Mouse (Mus musculus) heart, embryonic 16.5 days (tissue): ENCODE measurements around the gene Tecpr2. TPM values are rescaled to one million over a fixed set of nuclear protein-coding genes. Genes with fewer than 3 reads are reported as not detected.
A peak's percentile ranks its signal among the peaks of the same experiment; 100 is the strongest.

Source experiments
- ATAC-seq: fragments of 200-750 bp; cut with Nextera tagmentation; replicated peaks from 2 replicates; pipeline ENCODE4 v1.8.0; 2017; ENCODE audit warnings: moderate number of reproducible peaks; ENCODE audit not compliant: insufficient read depth, low FRiP score; ENCODE audit errors: extremely low read depth
- H3K27ac ChIP-seq: fragments of 300-500 bp; sonication (generic); 2 replicates; pipeline ENCODE4 v1.5.1; 2014; ENCODE audit warnings: mild to moderate bottlenecking, low read length, control low read depth, moderate library complexity
- H3K27me3 ChIP-seq: fragments of 300-500 bp; sonication (generic); 2 replicates; pipeline ENCODE4 v1.6.1; 2014; ENCODE audit warnings: low read length, mixed read lengths; ENCODE audit not compliant: control insufficient read depth, insufficient read depth
- H3K36me3 ChIP-seq: fragments of 300-500 bp; sonication (generic); 2 replicates; pipeline ENCODE4 v1.6.1; 2014; ENCODE audit not compliant: control insufficient read depth, insufficient read depth
- H3K4me1 ChIP-seq: fragments of 300-500 bp; sonication (generic); 2 replicates; pipeline ENCODE4 v1.6.1; 2014; ENCODE audit warnings: low read length, mixed read lengths; ENCODE audit not compliant: control insufficient read depth, insufficient read depth
- H3K4me2 ChIP-seq: fragments of 300-500 bp; sonication (generic); 2 replicates; pipeline ENCODE4 v1.6.1; 2014; ENCODE audit warnings: low read depth, mild to moderate bottlenecking, control low read depth, low read length
- H3K4me3 ChIP-seq: fragments of 300-500 bp; sonication (generic); 2 replicates; pipeline ENCODE4 v1.5.1; 2014; ENCODE audit warnings: mild to moderate bottlenecking, control low read depth, low read length
- H3K9ac ChIP-seq: fragments of 300-500 bp; sonication (generic); 2 replicates; pipeline ENCODE4 v1.6.1; 2014; ENCODE audit warnings: low read length, control low read depth
- H3K9me3 ChIP-seq: fragments of 300-500 bp; sonication (generic); replicated peaks from 2 replicates; pipeline ENCODE4 v1.6.1; 2016; ENCODE audit warnings: low read length; ENCODE audit not compliant: control insufficient read depth
- WGBS: fragments of 180-500 bp; shearing (Covaris S2); extraction: QIAGEN DNeasy Blood & Tissue Kit; methylation state at CpG from one replicate; pipeline ENCODE4 v1.1.7; 2014; 5-methylcytosine and 5-hydroxymethylcytosine counted together
- polyA plus RNA-seq: library from polyadenylated mRNA; unstranded; fragments of >200 nt; fragmentation: Nextera tagmentation; extraction: Ambion mirVana; gene quantifications from 2 replicates; pipeline ENCODE4 v1.2.1, GENCODE M21; 2015

Tecpr2 gene
- polyA plus RNA-seq: 2.2 and 3.1 TPM in 2 replicates

GRCm38 (mm10) chr12:110889036-110890020 is at the start of gene Tecpr2, which contains the start of gene Cinp:
TSS of gene Tecpr2 (plus strand) at chr12:110889264.
TSS of gene Cinp (minus strand) at chr12:110889145.
- WGBS: under 1% methylated on average over 74 of the region's 74 CpGs
- peak within 1 kb of the TSS; percentile 95 for H3K4me2 ChIP-seq
- peak within 1 kb of the TSS; percentile 76 for H3K4me3 ChIP-seq
- peak within 1 kb of the TSS; percentile 85 for H3K27ac ChIP-seq
- H3K27me3 ChIP-seq: no peaks in the 10 kb centered on the region
- peak; percentile 99 for ATAC-seq
- H3K4me1 ChIP-seq: peaks cover 13% of the 10 kb centered on the region
- H3K36me3 ChIP-seq: no peaks in the 10 kb centered on the region
- H3K9ac ChIP-seq: peak within 1 kb of the TSS; percentile 79
- no peaks in the 10 kb centered on the region for H3K9me3 ChIP-seq

- under 1% methylated on average over 71 of the region's 71 CpGs for WGBS
- H3K4me1 ChIP-seq: peaks cover 17% of the 10 kb centered on the region
- no peaks in the 10 kb centered on the region for H3K9me3 ChIP-seq
- no peaks in the 10 kb centered on the region for H3K36me3 ChIP-seq
- peak; percentile 71 for ATAC-seq
- no peak within 1 kb of the TSS for H3K27ac ChIP-seq
- H3K4me2 ChIP-seq: peak within 1 kb of the TSS; percentile 83
- peak within 1 kb of the TSS; percentile 68 for H3K9ac ChIP-seq
- no peaks in the 10 kb centered on the region for H3K27me3 ChIP-seq
- peak within 1 kb of the TSS; percentile 79 for H3K4me3 ChIP-seq
Measured at GRCm38 (mm10) chr12:110840348-110841198, 48.5 kb upstream of the Tecpr2 start, which contains the start of gene Mok. TSS of gene Mok (minus strand) at chr12:110840939.

GRCm38 (mm10) chr12:110841731-110842493 is 47.2 kb upstream of the Tecpr2 start:
- Histone ChIP-seq H3K4me1 (peaks cover 24% of the 10 kb centered on the region), H3K4me3 (no peak overlapping the region), H3K9ac (no peak overlapping the region), H3K9me3 (no peaks in the 10 kb centered on the region), H3K36me3 (no peaks in the 10 kb centered on the region), H3K27me3 (no peaks in the 10 kb centered on the region), H3K4me2 (no peak overlapping the region), H3K27ac (no peak overlapping the region)
- ATAC-seq: no peak
- 65% methylated on average over 5 of the region's 5 CpGs for WGBS

- no peaks in the 10 kb centered on the region for H3K27me3 ChIP-seq
- no peak for ATAC-seq
- H3K27ac ChIP-seq: no peak overlapping the region
- peak overlapping the region; percentile 77 for H3K9ac ChIP-seq
- peak overlapping the region; percentile 79 for H3K4me2 ChIP-seq
- WGBS: 19% methylated on average over 32 of the region's 32 CpGs
- H3K9me3 ChIP-seq: no peaks in the 10 kb centered on the region
- H3K4me1 ChIP-seq: peaks cover 18% of the 10 kb centered on the region
- H3K4me3 ChIP-seq: peak overlapping the region; percentile 84
- H3K36me3 ChIP-seq: no peaks in the 10 kb centered on the region
Measured at GRCm38 (mm10) chr12:110843194-110844048, 45.6 kb upstream of the Tecpr2 start.

GRCm38 (mm10) chr12:110844227-110845130 is 44.6 kb upstream of the Tecpr2 start:
- Histone ChIP-seq H3K4me3 (peak overlapping the region; percentile 84), H3K27ac (peak overlapping the region; percentile 91), H3K9me3 (no peaks in the 10 kb centered on the region), H3K36me3 (no peaks in the 10 kb centered on the region), H3K4me1 (peaks cover 18% of the 10 kb centered on the region), H3K4me2 (peak overlapping the region; percentile 79), H3K9ac (peak overlapping the region; percentile 77), H3K27me3 (no peaks in the 10 kb centered on the region)
- peak; percentile 12 for ATAC-seq
- under 1% methylated on average over 42 of the region's 42 CpGs for WGBS

GRCm38 (mm10) chr12:110845131-110845880 is 43.8 kb upstream of the Tecpr2 start:
- Histone ChIP-seq H3K4me1 (peaks cover 13% of the 10 kb centered on the region), H3K27ac (peak overlapping the region; percentile 91), H3K4me3 (peak overlapping the region; percentile 84), H3K9ac (peak overlapping the region; percentile 83), H3K36me3 (no peaks in the 10 kb centered on the region), H3K9me3 (no peaks in the 10 kb centered on the region), H3K27me3 (no peaks in the 10 kb centered on the region), H3K4me2 (peak overlapping the region; percentile 79)
- peak; percentile 91 for ATAC-seq
- WGBS: under 1% methylated on average over 36 of the region's 36 CpGs
